Mouse (Mus musculus): ENCODE results near the gene Il6st. TPM values are rescaled to one million over a fixed set of nuclear protein-coding genes. Genes with fewer than 3 reads are reported as not detected.

The Il6st gene
- total RNA-seq (2014; rRNA removed) = 35.8 and 36.1 TPM in 2 replicates
- 19.6 and 20.5 TPM in 2 replicates for polyA plus RNA-seq (2015; fragmentation: Nextera tagmentation; extraction: Ambion mirVana)

DNA sequence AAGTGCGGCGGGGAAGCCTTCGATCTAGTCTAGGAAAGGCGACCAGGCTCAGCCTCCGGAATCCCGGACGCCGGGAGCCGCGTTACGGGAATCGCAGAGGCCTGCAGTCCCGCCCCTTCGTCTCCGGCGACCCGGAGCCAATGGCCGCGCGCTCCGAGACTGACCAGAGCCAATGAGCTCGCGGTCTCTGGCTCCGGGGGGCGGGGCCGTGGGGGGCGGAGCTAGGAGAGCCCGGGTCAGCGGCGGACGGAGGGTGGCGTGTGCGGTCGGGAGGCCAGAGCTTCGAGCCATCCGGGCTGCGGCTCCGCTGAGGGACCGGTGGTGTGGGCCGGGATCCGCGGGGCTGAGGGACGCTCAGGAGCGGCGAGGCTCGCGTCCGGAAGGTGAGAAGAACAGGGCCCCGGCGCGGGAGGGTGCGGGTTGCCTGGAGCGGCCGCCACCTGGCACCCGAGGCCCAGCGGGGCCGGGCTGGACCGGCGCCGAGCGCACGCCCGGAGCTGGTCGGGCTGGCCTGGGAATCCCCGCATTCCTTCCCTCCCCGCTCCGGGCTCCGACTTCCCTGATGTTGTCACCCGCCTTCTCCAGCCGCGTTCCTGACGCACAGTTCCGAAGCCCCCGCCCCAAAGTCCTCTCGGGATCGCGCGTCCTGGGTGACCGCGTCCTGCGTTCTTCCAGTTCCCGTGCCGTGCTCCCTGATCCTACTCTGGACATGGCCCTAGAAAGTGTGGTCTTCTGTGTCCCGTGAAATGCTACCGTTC, at the start of gene Il6st:
TSS of gene Il6st (plus strand) at position 203 of the 758 bp plus-strand sequence.
- Histone ChIP-seq H3K9ac (replicated peaks; ENCODE audit: low read length, poor library complexity, severe bottlenecking) (peak within 1 kb of the TSS; percentile 82), H3K4me3 (ENCODE audit: low read depth, low read length) (peak within 1 kb of the TSS; percentile 85), H3K9me3 (ENCODE audit: low read length) (no peaks in the 10 kb centered on the region), H3K4me2 (ENCODE audit: low read depth, low read length, poor library complexity, severe bottlenecking) (peak within 1 kb of the TSS; percentile 92), H3K27me3 (ENCODE audit: insufficient read depth, low read length) (no peaks in the 10 kb centered on the region), H3K36me3 (ENCODE audit: insufficient read depth, low read length) (no peaks in the 10 kb centered on the region), H3K27ac (ENCODE audit: low read depth, low read length) (peak within 1 kb of the TSS; percentile 79), H3K4me1 (ENCODE audit: insufficient read depth, low read length) (no peaks in the 10 kb centered on the region)
- WGBS = 1% methylated on average over 78 of the region's 85 CpGs
- ATAC-seq (ENCODE audit: low FRiP score) (peak; percentile 100), DNase-seq (ENCODE audit: low spot score) (peak; percentile 95)
- no peak for TF ChIP-seq CTCF (IDR thresholded peaks at IDR 0.05)

DNA sequence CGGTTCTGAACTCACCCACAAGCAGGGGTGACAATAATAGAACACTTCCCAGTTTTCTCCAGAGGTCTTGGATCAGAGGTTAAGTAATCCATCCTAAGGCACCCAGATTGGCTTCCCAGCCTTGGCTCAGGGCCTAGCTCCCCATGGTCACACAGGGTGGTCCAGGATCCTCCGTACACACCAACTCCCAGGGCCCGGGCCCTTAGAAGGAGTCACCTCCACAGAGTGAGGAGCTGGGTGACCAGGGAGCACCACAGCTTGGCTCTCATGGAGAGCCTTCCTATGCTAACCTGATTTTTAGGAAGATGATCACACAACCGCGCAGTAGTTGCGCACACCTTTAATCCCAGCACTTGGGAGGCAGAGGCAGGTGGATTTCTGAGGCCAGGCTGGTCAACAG, 48.0 kb upstream of the Il6st start:
- WGBS = 77% methylated on average over 6 of the region's 6 CpGs
- H3K4me2 ChIP-seq (ENCODE audit: low read depth, low read length, poor library complexity, severe bottlenecking) = no peak overlapping the region
- H3K27ac ChIP-seq (ENCODE audit: low read depth, low read length) = no peak overlapping the region
- H3K27me3 ChIP-seq (ENCODE audit: insufficient read depth, low read length) = no peaks in the 10 kb centered on the region
- ATAC-seq (ENCODE audit: low FRiP score) (no peak), DNase-seq (ENCODE audit: low spot score) (no peak)
- H3K4me1 ChIP-seq (ENCODE audit: insufficient read depth, low read length) = no peaks in the 10 kb centered on the region
- H3K9ac ChIP-seq (replicated peaks; ENCODE audit: low read length, poor library complexity, severe bottlenecking) = no peak overlapping the region
- no peak for TF ChIP-seq CTCF (IDR thresholded peaks at IDR 0.05)
- H3K4me3 ChIP-seq (ENCODE audit: low read depth, low read length) = no peak overlapping the region
- no peaks in the 10 kb centered on the region for H3K36me3 ChIP-seq (ENCODE audit: insufficient read depth, low read length)
- no peaks in the 10 kb centered on the region for H3K9me3 ChIP-seq (ENCODE audit: low read length)

DNA sequence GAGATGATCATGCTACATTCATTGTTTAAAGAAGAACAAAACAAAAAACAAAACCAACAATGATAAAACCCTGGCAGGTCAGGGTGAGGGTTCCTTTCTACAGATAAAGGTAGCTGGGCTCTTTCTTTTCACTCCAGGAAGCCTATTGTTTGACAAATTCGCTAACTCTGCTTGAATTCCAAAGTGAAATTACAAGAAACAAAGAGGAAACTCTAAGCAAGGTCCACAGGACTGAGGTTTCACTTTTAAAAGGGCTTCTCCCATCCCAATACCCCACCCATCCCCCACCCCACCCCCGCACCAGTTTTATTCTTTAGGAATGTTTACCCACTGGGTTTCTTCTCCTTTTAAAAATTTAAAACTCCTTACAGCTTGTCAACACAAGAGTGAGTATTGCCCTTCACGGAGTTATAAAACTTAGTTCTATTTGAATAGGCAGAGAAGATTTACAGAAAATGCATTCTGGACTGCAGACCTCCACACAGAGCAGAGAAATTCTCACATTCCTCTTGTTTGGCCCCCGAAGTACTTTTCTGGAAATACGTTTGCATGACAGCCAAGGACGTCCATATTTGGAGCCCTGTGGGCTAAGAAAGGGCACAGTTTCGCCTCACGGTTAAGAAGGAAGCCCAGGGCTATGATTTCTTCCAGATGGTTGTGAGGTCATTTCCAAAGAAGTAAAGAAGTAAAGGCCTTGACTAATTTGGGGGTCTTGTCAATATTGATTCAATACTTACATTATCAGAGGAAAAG, 47.3 kb upstream of the Il6st start:
- H3K9me3 ChIP-seq (ENCODE audit: low read length) = no peaks in the 10 kb centered on the region
- DNase-seq (ENCODE audit: low spot score) (no peak), ATAC-seq (ENCODE audit: low FRiP score) (no peak)
- no peaks in the 10 kb centered on the region for H3K36me3 ChIP-seq (ENCODE audit: insufficient read depth, low read length)
- H3K4me1 ChIP-seq (ENCODE audit: insufficient read depth, low read length) = no peaks in the 10 kb centered on the region
- H3K27me3 ChIP-seq (ENCODE audit: insufficient read depth, low read length) = no peaks in the 10 kb centered on the region
- H3K27ac ChIP-seq (ENCODE audit: low read depth, low read length) = no peak overlapping the region
- 32% methylated on average over 8 of the region's 8 CpGs for WGBS
- no peak overlapping the region for H3K4me2 ChIP-seq (ENCODE audit: low read depth, low read length, poor library complexity, severe bottlenecking)
- no peak overlapping the region for H3K9ac ChIP-seq (replicated peaks; ENCODE audit: low read length, poor library complexity, severe bottlenecking)
- H3K4me3 ChIP-seq (ENCODE audit: low read depth, low read length) = no peak overlapping the region
- no peak for TF ChIP-seq CTCF (IDR thresholded peaks at IDR 0.05)

DNA sequence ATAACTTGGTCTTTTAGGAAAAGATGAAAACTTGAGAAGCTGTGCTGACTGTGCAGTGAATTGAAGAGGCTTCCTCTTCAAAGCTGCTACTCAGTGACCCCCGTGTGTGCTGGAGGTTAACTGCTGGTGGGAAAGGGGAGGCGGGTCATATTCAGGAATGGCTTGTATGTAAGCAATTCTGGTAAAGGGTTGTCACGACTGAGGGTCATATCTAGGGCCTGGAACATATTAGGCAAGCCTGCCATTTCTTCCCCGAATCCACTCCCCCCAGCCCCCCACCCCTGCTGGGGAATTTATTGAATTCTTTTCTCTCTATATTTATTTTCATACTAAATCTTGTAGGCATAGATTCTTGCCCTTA, 46.7 kb upstream of the Il6st start:
- H3K9me3 ChIP-seq (ENCODE audit: low read length) = no peaks in the 10 kb centered on the region
- no peaks in the 10 kb centered on the region for H3K4me1 ChIP-seq (ENCODE audit: insufficient read depth, low read length)
- TF ChIP-seq CTCF (IDR thresholded peaks at IDR 0.05) = no peak
- H3K4me2 ChIP-seq (ENCODE audit: low read depth, low read length, poor library complexity, severe bottlenecking) = no peak overlapping the region
- H3K27me3 ChIP-seq (ENCODE audit: insufficient read depth, low read length) = no peaks in the 10 kb centered on the region
- ATAC-seq (ENCODE audit: low FRiP score) = no peak
- no peaks in the 10 kb centered on the region for H3K36me3 ChIP-seq (ENCODE audit: insufficient read depth, low read length)
- H3K27ac ChIP-seq (ENCODE audit: low read depth, low read length) = no peak overlapping the region
- WGBS = 50% methylated on average over 4 of the region's 4 CpGs
- H3K4me3 ChIP-seq (ENCODE audit: low read depth, low read length) = no peak overlapping the region
- no peak overlapping the region for H3K9ac ChIP-seq (replicated peaks; ENCODE audit: low read length, poor library complexity, severe bottlenecking)
- no peak for DNase-seq (ENCODE audit: low spot score)

DNA sequence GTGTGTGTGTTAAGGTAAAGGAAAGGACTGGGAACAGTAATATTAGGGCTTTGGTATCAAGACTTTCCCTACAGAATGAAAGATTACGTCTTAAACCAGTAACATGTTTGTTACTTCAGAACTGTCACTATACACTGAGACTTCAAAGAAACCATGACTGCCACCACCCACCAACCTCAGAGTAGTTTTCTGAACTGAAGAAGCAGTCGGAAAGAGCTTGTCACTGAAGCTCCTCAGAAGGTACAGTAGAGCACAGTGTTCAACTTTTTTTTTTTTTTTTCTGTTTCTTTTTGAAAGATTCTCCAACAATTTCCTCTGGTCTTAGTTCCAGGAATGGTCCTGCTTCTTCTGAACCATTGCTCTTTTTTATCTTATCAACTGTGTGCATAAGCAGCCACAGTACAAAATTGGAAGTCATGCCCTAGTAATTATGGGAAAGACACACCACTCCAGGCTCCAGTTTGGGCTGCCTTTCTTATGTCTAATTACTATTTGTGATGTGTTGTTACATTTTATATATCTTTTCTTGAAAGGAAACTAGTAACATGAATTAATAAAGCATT, 45.9 kb upstream of the Il6st start:
- no peak for TF ChIP-seq CTCF (IDR thresholded peaks at IDR 0.05)
- H3K27ac ChIP-seq (ENCODE audit: low read depth, low read length) = no peak overlapping the region
- H3K27me3 ChIP-seq (ENCODE audit: insufficient read depth, low read length) = no peaks in the 10 kb centered on the region
- no peak overlapping the region for H3K4me2 ChIP-seq (ENCODE audit: low read depth, low read length, poor library complexity, severe bottlenecking)
- ATAC-seq (ENCODE audit: low FRiP score) (no peak), DNase-seq (ENCODE audit: low spot score) (no peak)
- WGBS = 84% methylated on average over 2 of the region's 2 CpGs
- H3K36me3 ChIP-seq (ENCODE audit: insufficient read depth, low read length) = no peaks in the 10 kb centered on the region
- no peaks in the 10 kb centered on the region for H3K4me1 ChIP-seq (ENCODE audit: insufficient read depth, low read length)
- no peak overlapping the region for H3K9ac ChIP-seq (replicated peaks; ENCODE audit: low read length, poor library complexity, severe bottlenecking)
- no peaks in the 10 kb centered on the region for H3K9me3 ChIP-seq (ENCODE audit: low read length)
- no peak overlapping the region for H3K4me3 ChIP-seq (ENCODE audit: low read depth, low read length)

DNA sequence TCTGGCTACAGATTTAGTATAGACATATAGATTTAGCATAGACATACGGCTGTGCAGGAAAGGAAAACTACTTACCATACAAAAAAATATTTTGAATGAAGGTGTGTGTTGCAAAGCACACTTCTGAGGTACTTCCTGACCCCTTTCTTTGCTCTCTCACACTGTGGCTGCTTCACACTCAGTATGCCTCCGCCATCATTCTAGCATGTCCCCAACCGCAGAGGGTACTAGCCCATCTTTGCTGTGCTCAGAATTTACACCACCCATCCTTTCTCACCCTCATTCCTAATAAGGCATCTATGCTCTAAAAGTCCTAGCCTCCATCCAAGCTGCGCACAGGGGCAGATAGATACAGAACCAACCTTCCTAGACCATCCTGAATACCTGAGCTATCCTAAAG, 45.3 kb upstream of the Il6st start:
- 94% methylated on average over 4 of the region's 4 CpGs for WGBS
- H3K4me3 ChIP-seq (ENCODE audit: low read depth, low read length) = no peak overlapping the region
- no peak for TF ChIP-seq CTCF (IDR thresholded peaks at IDR 0.05)
- H3K9ac ChIP-seq (replicated peaks; ENCODE audit: low read length, poor library complexity, severe bottlenecking) = no peak overlapping the region
- H3K9me3 ChIP-seq (ENCODE audit: low read length) = no peaks in the 10 kb centered on the region
- no peaks in the 10 kb centered on the region for H3K4me1 ChIP-seq (ENCODE audit: insufficient read depth, low read length)
- DNase-seq (ENCODE audit: low spot score) = no peak
- ATAC-seq (ENCODE audit: low FRiP score) = no peak
- no peaks in the 10 kb centered on the region for H3K27me3 ChIP-seq (ENCODE audit: insufficient read depth, low read length)
- no peak overlapping the region for H3K4me2 ChIP-seq (ENCODE audit: low read depth, low read length, poor library complexity, severe bottlenecking)
- no peak overlapping the region for H3K27ac ChIP-seq (ENCODE audit: low read depth, low read length)
- no peaks in the 10 kb centered on the region for H3K36me3 ChIP-seq (ENCODE audit: insufficient read depth, low read length)

Data from midbrain, postnatal 0 days (tissue).